Mouse (Mus musculus): ENCODE results near the gene Gpha2.

The Gpha2 gene

DNA sequence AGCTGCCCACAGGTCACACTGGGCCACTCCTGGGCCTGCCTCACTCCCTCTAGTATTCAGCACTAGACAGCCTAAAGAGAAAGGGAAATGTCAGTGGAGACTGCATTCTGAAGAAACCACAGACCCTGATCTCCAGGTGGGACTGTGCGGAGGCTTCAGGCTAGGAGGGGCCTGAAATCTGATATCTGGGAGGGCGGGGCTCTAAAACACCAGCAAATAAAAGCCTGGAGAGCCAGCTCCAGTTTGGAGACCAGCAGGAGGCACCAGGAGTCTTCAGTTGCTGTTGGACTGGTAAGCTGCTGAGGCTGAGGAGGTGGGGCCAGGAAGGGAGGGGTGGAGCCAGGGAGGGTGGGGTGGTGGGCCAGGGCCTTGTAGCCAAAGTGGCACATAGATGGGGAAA is at the start of gene Gpha2:
Gene Gpha2, plus strand, starts transcription at position 246 of the 400 bp plus-strand sequence.
- in situ Hi-C loops (cut with MboI, MseI): loop anchor here in 1 of 2 experiments (5.0 kb wide), 2 partner anchors 74 to 606 kb away; no protein-coding TSS in a partner anchor

DNA sequence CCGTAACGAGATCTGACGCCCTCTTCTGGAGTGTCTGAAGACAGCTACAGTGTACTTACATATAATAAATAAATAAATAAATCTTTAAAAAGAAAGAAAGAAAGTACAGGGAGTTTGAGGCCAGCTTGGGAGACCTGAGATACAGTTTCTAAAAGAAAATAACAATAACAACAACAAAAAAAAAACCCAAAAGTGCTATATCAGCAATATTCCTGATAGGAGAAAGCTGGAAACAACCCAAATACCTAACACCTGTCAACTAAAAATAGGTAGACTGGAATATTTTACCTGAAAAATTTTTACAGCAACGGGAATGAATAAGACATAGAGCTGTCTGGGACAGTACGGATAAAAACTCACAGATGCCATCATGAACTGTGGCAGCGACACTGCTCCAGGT is 47.4 kb upstream of the Gpha2 start:
- in situ Hi-C loops (cut with MboI, MseI): loop anchor here (10.0 kb wide), 1 partner anchor 636 kb away; no protein-coding TSS in a partner anchor

DNA sequence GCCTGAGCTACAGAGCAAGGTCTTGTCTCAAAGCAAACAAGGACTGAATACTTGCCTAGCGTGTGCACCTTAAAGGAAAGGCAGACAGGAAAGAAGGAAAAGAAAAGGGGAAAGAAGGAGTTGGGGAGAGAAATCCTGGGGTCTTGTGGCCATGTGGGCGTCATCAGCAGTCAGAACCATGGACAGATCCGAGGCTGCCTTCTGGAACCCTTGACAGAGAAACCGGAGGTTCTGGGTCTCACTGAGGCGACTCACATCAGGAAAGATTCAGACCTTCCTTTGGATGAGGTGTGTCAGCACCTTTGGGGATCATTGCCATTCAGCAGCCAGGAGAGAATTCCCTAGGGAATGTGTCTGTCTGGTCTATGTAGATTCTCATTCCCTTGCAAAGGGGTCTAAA is 44.6 kb upstream of the Gpha2 start:
- in situ Hi-C loops (cut with MboI, MseI): loop anchor here in 1 of 2 experiments (5.0 kb wide), 1 partner anchor 926 kb away; the partner anchor contains the start of gene Flrt1

DNA sequence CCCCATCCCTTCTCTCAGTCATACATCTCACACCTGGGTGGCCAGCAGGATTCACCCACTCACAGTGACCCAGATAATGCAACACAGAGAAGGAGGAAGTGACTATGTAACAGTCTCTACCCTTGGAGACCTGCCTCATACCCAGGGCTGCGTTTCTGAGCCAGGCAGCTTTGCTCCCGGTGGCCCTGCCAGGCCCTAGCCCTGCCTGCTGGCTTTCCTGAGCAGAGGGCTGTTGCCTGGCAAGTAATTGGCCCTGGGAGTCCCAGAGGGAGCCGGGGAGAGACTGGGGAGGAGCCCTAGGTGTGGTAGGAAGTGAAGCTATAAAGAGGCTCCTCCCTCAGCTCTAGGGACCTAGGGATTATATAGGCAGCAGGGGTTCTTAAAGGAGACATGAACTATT is 43.6 kb upstream of the Gpha2 start:
- in situ Hi-C loops (cut with MboI, MseI): loop anchor here in 1 of 2 experiments (5.0 kb wide), 1 partner anchor 925 kb away; the partner anchor contains the start of gene Flrt1

DNA sequence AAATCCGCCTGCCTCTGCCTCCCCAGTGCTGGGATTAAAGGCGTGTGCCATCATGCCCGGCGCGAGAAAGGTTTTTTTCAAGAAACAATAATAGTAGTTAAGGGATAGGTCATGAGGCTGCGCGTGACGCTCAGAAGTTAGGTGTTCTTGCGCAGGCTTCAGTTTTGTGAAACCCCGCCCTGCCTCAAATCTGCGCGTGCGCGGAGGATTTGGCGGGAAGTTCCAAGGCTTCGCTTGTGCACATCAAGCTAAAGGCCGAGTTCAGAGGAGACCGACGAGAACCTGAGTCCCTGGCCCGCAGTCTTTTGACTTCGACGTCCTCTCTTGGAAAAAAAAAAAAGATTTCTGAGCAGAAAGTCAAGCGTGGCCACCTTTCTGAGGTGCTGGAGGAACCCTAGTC is 42.0 kb upstream of the Gpha2 start, which contains the start of gene Majin:
Gene Majin, plus strand, starts transcription at position 258 of the 400 bp plus-strand sequence.
- in situ Hi-C loops (cut with MboI, MseI): loop anchor here in 1 of 2 experiments (5.0 kb wide), 1 partner anchor 923 kb away; the partner anchor contains the start of gene Flrt1

GRCm38 (mm10) chr19:6204265-6204664 is 21.9 kb upstream of the Gpha2 start:
- in situ Hi-C loops (cut with MboI, MseI): loop anchor here in 1 of 2 experiments (5.0 kb wide), 1 partner anchor 963 kb away; no protein-coding TSS in a partner anchor

GRCm38 (mm10) chr19:6206716-6207115 is 19.5 kb upstream of the Gpha2 start:
- in situ Hi-C loops (cut with MboI, MseI): no loop called here

GRCm38 (mm10) chr19:6216046-6216705 is 10.0 kb upstream of the Gpha2 start:
- in situ Hi-C loops (cut with MboI, MseI): no loop called here

GRCm38 (mm10) chr19:6218606-6219005 is 7.6 kb upstream of the Gpha2 start:
- in situ Hi-C loops (cut with MboI, MseI): no loop called here

DNA sequence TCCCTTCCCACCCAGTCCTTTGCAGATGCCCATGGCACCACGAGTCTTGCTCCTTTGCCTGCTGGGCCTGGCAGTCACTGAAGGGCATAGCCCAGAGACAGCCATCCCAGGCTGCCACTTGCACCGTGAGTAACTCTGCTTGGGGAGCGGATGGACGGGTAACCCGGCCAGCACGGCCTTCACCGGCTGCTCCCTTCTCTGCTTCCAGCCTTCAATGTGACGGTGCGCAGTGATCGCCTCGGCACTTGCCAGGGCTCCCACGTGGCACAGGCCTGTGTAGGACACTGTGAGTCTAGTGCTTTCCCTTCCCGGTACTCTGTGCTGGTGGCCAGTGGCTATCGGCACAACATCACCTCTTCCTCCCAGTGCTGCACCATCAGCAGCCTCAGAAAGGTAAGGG is 583 bp downstream of the Gpha2 start:
- in situ Hi-C loops (cut with MboI, MseI): loop anchor here in 1 of 2 experiments (5.0 kb wide), 2 partner anchors 74 to 606 kb away; no protein-coding TSS in a partner anchor

- in situ Hi-C loops (cut with MboI, MseI): loop anchor here in 1 of 2 experiments (5.0 kb wide), 2 partner anchors 76 to 604 kb away; no protein-coding TSS in a partner anchor
Observed at GRCm38 (mm10) chr19:6227864-6228263, 1.7 kb downstream of the Gpha2 start.

- in situ Hi-C loops (cut with MboI, MseI): no loop called here
Observed at GRCm38 (mm10) chr19:6230411-6230810, 4.2 kb downstream of the Gpha2 start.

GRCm38 (mm10) chr19:6231036-6231435 is 4.9 kb downstream of the Gpha2 start:
- in situ Hi-C loops (cut with MboI, MseI): no loop called here

DNA sequence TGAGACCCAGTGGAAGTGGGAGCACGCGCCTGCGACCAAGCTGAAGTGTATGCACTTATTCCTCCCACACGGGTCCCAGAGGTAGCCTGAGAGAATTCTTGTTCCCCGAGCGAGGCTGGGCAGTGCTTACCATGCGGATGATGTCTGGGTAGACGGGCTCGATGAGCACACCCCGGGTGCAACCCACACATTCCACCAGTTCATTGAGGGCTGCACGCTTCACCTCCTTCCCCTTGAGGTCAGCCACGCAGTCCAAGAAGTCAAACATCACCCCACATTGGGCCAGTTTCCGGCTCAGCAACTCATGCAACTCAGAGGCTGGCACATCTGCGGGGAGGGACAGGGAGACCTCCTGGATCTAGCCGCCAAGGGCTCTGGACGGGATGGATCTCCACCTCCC is 7.5 kb downstream of the Gpha2 start:
- in situ Hi-C loops (cut with MboI, MseI): no loop called here

- in situ Hi-C loops (cut with MboI, MseI): no loop called here
Observed at GRCm38 (mm10) chr19:6234337-6235083, 8.3 kb downstream of the Gpha2 start.

DNA sequence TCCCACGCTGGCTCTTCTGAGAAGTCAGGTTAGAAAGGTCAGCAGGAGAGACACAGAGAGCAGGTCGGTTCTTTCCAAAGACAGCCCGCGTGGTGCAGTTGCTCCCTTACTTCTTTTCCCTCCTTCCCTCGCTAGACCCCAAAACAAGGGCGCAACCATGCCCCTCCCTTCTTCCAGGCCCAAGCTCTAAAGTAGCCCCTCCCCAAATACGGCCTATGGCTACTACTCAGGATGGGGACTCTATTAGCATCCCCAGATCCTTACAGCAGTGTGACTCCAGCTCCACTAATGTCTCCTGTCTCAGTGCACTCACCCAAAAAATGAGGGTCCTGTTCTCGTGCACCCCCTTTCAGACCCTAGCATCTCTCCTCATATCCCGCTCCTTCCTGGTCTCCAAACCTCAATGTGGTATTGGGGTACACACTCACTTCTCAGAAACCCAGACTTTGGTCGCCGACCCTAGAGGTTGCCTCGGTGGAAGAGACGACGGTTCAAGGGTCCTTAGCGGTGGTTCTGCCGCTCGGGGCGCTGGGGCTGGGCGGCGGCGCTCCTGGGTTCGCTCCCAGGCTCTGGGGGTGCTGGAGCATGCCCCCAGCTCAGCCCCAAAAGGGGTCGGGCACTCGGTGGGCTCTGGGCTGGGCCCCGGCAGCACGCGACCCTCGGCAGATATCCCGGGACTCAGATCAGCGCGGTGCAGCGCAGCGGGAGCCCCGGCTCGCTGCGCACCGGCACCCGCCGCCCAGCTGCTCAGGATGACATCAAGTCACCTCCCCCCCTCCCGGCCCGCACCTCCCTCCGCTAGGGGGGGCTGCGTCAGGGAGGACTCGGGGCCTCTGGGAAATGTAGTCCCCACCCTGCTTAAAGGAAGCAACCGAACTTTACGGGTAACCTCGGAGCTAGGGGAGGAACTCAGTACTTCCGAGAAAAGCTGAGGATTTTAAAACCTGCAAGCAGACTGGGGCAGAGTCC is 9.2 kb downstream of the Gpha2 start, which contains the start of gene Ppp2r5b:
Gene Ppp2r5b, minus strand, starts transcription at position 789 of the 969 bp plus-strand sequence.
- in situ Hi-C loops (cut with MboI, MseI): no loop called here

- in situ Hi-C loops (cut with MboI, MseI): no loop called here
Observed at GRCm38 (mm10) chr19:6236053-6236441, 9.9 kb downstream of the Gpha2 start.

DNA sequence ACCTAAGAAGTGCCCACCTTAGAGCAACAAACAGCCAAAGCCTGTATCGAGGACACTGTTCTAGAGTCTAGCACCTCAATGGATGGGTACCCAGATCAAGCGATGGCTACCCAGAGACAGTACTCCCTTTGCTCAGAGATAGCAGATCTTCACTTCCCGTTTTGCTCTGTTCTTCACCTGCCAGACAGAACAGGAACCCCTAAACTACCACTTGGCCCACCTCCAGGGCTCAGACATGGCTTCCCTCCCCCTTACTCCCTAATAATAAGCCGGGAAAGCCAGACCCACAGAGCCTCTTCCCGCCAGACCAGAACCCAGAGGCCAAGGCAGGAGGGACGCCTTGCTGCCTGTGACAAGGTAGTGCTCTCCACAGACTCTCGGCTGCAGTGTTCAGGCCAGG is 10.7 kb downstream of the Gpha2 start:
- in situ Hi-C loops (cut with MboI, MseI): no loop called here

GRCm38 (mm10) chr19:6238740-6239139 is 12.6 kb downstream of the Gpha2 start:
- in situ Hi-C loops (cut with MboI, MseI): no loop called here

- in situ Hi-C loops (cut with MboI, MseI): no loop called here
Observed at GRCm38 (mm10) chr19:6240136-6240535, 14.0 kb downstream of the Gpha2 start.

GRCm38 (mm10) chr19:6240725-6241124 is 14.5 kb downstream of the Gpha2 start:
- in situ Hi-C loops (cut with MboI, MseI): no loop called here
